Mouse (Mus musculus): ENCODE measurements around the gene Csmd2.

The Csmd2 gene

DNA sequence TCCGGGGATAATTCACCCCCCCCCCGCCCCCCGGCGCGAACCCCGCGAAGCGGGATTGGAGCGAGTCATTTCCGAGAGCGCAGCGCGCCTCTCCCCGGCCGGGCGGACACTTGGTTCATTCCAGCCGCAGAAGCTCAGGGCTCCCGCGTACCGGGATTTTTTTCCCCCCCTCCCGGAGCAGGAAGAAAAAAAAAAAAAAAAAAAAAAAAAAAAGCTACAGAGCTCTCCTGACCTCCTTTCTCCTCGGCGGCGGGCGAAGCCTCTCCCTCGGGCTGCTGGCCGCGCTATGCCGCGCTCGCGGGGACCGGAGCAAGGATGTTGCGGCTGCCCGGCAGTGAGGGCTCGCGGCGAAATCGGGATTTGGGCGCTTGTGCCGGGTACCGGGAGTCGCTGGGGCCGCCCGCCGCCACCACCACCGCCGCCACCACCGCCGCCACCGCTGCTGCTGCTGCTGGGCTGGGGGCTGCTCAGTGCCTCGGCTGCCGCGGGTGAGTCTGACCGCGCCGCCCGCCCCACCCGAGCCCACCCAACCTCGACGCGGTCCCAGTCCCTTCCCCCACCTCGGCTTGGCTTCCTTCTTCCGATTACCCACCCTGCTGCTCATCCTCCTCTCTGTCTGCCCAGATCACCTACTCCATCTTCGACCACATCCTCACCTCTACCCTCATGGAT lies at the start of gene Csmd2:
TSS of gene Csmd2 (plus strand) at position 74 of the 672 bp plus-strand sequence.
- no peak for DNase-seq (ENCODE audit: low read depth, low spot score)

DNA sequence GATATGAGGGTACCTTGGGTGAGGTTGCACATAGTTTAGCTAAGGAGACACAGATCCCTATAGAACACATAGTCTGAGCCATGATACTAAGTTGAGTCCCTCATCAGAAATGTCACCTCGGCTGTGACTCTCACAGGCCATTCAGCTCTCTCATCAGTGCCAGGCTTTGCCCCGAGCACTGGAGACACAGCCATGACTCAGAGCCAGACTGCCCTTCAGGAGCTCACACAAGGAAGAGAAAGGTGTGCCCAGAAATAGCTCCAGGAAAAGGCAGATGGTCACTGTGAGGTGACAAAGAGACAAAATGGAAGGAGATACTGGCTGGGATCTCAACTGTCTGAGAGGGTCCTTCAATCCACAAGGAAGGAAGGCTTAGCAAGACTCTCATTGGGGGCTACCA lies 40.0 kb upstream of the Csmd2 start:
- DNase-seq (ENCODE audit: low read depth, low spot score) = no peak

DNA sequence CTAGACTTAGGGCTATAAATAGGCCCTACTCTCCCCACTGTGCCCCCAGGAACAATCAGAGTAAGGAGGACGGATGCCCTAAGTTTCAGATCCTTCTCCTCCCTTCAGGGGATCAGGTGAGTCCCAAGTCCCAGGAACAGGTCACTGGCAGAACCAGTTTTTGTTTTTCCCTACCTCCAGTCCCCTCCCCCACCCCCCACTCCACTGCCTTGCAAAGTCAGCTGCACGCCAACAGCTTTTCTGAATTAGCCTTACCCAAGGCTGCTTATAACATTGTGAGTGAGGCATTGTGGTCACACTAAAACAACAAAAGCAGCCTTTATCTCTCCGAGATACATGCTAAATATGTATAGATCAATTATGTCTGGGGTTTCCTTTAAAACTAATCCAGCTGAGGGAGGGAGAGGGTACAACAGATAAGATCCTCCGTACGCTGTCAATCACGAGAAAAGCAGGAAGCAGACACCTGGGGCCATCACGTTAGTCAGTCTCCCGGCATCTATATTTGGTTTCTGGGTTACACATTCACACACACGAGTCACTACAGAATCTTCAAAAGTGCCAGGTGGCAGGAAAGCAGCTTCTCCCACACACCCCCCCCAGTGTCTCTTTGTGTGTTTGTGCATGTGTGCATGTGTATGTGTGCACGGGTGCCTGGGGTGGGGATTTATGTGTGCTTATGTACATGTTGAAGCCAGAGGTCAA lies 34.5 kb upstream of the Csmd2 start:
- no peak for DNase-seq (ENCODE audit: low read depth, low spot score)

DNA sequence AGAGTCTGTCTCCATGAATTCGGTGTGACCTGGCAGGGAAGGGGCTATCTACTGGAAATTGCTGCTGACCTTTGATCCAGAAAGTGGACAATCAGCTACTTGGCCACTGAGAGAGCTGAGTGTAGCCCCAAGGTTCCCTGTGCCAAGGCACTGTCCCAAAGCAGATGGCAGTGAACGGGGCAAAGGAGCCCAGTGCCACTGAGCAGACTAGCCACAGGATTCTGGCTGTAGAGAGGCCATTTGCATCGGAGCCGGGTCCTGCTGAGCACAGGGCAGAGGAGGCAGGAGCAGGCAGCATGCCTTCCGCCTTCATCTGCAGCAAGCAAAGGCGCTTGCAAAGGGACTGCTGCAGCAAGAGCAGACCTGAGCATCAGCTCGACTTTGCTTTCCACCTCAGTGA lies 18.6 kb upstream of the Csmd2 start:
- no peak for DNase-seq (ENCODE audit: low read depth, low spot score)

DNA sequence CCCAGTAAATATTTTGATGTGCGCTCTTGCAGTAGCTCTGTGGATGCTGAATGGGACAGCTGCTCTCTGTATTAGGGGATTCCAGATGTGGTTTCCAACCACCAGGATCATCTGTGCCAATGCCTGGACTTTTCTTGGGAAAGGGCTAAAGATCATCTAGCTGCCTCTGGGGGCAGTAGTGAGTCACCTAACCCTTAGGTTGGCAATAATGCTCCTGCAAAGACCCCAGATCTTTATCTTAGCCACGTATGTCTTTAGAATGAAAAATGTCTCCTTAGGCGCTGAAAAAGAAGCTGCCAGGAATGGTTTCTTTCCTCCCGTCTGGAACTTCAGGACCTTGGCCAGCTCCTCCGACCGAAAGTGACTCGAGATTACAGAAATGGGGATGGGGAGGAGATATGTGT lies 17.6 kb upstream of the Csmd2 start:
- no peak for DNase-seq (ENCODE audit: low read depth, low spot score)

DNA sequence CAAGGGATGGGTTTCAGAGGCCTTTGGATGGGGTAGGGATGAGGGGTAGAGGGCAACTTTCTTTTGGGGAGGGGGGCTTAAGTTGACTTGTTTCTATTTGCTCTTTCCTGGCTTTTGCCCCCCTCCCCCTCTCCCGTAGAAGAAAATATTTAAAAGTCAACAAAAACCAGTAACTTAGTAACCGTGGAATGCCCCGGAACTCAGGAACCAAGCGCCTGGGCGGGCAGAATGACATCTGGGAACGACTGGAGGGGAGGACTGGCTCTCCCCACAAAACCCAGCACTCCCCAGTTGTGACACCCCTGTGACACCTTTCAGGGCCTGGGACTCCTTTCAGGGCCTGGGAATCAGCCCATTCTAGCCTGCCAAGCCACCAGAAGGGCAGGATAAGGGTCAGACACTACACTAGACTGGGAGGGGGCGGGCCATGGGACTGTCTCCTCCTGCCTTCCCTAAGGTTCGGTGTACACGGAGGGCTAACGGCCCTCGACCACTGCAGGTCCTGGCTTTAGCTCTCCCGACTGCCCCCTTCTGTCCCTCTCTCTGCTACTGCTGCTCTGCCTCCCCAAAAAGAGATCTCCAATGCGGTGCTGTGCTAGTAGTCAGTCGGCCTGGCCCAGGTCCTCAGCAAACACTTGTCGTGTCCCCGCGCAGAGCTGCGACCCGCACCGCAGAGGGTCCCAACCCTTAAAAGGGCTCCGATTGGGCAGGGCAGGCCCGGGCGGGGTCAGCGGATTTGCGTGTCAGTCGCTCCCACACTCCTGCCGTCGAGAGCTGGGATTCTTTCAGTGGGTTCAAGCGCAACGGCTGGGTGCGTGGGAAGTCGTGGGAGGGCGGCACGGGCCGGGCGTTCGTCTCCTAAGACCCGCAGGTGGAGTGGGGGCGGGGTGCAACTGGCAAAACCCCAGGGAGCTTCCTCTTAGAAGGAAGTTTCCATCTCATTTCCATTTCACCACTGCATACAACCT lies 16.5 kb upstream of the Csmd2 start, which contains the start of gene CK137956:
TSS of gene CK137956 (minus strand) at position 51 of the 968 bp plus-strand sequence.
- DNase-seq (ENCODE audit: low read depth, low spot score) = no peak

DNA sequence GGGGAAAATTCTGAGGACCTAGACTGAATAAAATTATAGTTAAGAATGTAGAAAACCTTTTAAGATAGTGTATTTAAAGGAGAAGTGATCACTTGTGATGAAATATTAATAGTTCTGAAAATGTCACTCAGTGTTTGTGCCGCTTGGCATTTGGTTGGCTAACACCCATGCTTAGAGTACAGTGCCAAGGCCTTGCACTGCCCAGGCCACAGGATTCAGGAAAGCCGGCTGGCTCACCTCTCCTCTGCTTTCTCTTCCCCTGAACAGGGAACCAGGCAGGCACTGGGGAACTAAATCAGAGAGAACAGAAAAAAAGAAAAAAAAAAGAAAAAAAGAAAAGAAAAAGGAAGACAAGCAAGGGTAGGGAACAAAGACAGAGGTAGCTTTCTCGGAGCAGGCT lies 14.7 kb upstream of the Csmd2 start:
- DNase-seq (ENCODE audit: low read depth, low spot score) = no peak

DNA sequence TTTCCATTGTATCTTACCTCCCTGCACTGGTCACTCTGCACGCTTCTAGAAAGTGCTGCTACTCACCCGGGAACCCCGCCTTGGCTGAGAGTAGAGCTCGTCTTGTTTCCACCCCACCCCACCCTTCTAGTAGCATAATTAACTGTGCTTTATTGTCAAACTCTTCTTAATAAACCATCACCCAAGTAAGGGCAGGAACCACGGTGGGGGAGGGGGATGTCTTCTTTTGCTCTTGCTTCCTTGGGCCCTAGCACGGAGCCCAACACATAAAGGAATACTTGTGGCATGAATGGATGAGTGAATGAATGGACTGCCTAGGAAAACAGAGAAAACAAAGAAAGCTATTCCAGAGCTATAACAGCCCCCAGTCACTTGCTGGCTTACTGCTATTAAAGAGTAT lies 6.5 kb upstream of the Csmd2 start:
- DNase-seq (ENCODE audit: low read depth, low spot score) = no peak

DNA sequence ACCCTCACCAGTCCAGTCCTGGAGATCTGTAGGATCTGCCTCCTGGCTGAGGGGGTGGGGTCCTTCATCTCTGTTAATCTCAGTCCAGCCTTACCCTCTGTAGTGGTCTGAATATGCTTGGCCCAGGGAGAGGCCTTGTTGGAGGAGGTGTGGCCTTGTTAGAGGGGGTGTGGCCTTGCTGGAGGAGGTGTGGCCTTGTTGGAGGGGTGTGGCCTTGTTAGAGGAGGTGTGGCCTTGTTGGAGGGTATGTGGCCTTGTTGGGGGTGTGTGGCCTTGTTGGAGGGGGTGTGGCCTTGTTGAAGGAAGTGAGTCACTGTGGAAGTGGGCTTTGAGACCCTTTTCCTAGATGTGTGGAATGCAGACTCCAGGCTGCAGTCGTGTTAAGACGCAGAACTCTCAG lies 3.2 kb upstream of the Csmd2 start:
- no peak for DNase-seq (ENCODE audit: low read depth, low spot score)

DNA sequence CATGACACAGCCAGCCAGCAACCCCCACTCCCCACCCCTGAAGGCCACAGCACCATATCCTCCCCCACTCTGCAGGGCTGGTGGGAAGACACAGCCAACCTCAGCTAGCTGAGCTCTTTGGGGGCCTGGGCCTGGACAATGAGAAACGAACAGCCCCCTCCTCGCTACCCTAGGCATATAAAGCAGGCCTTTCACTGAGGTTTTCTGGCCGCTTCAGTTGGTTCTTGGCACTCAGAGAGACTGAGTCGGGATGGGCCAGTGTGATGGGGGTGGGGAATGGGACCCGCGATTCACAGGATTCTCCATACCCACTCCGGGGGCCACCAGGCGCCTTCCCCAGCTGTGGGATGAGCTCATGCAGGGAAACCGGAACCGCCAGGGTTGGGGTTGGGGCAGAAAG lies 1.8 kb upstream of the Csmd2 start:
- no peak for DNase-seq (ENCODE audit: low read depth, low spot score)

DNA sequence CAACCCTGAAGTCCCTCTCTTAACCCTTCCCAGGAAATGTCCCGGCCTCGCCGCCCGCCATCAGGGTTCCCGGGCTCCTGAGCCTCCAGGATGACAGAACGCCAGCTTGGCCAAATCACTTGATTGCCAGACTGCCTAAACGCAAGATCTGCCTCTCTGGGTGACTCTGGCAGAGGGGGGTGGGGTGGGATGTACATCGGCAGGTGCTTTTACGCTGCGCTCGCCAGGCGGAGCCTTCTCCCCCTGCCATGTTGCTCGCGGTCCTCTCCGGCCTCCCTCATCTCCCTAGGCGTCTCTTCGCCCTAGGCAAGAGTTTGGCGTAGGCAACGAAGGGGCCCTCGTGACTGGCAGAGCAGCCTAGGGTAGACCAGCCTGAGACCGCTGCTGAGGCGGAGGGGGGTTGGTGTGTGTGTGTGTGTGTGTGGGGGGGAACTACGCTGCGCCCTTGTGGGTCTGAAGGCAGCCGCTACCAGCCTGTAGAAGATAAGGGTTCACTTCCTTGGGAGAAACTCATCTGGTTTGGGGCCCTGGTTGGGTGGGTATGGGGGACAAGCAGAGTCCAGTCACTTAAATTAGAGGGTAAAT lies 1.1 kb upstream of the Csmd2 start:
- DNase-seq (ENCODE audit: low read depth, low spot score) = no peak

DNA sequence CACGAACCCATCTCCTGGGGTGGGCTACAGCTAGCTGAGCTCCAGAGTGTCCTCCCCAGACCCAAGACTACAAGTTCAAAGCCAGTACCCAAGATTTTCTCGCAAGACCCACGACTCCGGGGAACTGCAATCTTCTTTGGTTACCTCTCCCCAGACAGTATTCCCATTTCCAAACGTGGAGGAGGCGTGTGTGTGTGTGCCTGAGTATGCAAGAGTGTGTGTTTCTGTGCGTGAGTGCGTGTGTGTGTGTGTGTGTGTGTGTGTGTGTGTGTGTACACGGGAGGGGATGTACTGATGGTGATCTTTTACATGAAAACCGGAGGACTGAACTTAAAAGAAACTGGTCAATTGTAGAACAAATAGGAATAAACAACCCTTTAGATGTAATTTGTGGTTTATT lies 387 bp upstream of the Csmd2 start:
- DNase-seq (ENCODE audit: low read depth, low spot score) = no peak

DNA sequence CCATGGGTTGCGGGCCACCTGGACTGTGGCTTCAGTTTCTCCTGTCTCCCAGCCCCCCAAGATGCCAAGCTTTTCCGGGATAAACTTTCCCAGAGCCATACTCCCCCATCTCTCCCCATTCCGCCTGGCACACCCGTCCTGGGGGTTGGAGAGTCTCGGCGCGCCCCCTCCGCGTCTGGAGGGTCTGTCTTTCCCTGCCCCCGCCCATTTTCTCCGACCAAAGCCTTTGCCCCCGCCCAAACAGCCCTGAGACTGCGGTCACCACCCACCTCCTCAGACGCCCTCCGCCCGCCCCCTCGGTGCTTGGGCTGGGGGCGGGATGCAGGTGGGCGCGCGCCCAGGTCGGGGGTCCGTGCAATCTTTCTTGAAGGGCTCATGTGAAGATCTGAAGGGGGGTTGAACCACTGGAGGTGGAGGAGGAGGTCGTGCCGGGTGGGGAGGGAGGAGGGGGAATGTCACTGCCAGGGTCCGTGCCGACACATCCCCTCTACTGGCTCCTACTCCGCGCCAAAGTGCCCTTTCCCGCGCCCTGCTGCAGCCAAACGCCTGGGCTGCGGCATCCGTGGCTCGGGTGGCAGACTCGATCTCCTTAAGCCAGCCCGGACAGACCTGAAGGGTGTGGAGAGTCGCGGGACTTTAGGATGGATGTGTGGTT lies 996 bp downstream of the Csmd2 start:
- no peak for DNase-seq (ENCODE audit: low read depth, low spot score)

DNA sequence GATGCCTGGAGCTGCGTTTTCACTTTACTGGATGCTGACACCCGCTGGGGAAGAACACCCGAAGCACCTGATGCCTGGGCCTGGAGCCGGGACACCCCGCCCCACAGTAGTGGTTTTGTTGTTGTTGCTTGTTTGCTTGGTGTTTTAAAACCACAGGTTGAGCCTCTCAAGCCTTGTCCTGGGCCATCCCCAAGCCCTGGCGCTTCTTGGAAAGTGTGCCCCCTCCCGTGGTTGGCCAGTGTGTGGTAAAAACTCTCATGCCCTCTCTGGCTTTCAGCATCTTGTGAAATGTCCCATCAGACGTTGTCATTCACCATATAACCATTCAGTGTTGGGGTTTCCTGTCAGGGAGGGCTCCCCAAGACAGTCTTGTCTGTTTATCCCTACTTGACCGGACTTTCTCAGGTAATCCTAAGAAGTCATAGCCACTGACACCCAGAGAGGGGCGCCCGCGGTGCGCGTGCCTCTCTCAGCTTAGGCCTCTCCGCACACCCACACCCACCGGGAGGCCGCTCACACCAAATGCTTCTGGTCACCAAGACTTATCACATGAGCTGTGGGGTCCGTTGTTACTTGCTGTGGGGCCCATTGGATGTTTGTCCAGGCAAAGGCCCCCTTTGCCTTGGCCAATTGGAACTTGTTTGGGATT lies 1.8 kb downstream of the Csmd2 start:
- no peak for DNase-seq (ENCODE audit: low read depth, low spot score)

DNA sequence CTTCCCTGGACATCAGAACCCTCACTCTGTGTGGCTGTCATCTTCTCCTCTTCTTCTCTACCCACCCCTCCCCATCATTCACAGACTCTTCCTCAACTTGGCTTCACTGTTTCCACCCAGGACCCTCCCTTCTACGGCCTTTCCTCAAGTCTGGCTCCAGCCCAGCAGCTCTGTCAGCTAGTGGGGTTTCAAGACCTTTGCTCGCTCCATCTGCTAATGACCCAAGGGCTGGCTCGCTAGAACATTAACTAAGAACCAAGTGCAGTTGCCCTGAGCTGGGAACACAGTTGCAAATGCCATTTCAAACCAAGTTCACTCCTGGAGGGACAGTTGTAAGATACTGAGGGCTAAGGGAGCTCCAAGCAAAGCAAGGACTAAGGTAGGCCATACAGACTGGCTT lies 11.6 kb downstream of the Csmd2 start:
- no peak for DNase-seq (ENCODE audit: low read depth, low spot score)

DNA sequence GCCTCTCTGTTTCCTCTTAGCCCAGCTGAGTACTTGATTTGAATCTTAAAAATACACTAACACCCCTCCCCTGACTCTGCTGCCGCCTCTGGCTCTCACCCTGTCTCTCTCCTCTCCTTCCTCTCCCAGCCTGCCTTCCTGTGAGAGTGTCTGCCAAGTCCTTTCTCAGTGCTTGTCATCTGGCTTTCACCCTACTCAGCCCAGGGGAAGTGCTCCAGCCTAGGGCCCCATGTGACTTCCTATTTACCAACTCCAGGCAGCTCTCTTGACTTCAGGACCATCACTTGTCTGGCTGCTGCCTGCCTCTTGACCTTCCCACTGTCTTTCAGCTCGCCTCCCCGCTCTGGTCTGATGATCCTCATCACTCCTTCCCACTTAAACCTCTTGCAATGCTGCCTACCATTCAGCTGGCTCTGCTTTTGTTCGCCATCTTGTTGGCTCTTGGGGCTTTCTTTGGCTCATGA lies 15.0 kb downstream of the Csmd2 start:
- no peak for DNase-seq (ENCODE audit: low read depth, low spot score)

DNA sequence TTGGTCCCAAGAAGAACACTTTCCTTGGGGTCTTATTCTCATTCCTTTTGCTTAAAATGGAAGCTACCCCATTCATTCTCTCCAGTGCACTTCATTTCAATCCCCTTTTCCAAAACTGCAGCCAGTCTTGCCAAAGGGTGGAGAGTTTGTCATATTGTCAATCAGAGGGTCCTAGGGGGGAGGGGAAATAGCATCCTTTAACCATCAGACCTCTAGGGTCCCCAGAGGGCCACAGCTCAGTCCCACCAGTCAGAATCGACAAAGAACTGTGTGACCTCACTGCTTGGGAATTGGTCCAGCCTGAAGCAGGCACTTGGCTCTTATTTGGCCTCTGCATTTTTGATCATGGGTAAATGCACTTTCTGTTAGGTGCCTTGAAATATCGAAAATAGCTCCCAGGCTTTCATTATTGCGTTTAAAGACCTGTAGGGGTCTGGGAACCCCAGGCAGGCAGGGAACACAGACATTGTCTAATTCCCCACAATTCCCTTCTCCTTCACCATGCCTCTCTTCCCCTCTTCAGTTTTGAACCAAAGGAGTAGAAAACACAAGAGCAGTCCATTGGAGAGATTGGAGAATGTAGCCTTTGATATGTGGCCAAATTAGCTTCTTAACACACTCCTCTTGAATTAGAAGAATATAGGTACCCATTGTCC lies 17.3 kb downstream of the Csmd2 start:
- DNase-seq (ENCODE audit: low read depth, low spot score) = no peak

DNA sequence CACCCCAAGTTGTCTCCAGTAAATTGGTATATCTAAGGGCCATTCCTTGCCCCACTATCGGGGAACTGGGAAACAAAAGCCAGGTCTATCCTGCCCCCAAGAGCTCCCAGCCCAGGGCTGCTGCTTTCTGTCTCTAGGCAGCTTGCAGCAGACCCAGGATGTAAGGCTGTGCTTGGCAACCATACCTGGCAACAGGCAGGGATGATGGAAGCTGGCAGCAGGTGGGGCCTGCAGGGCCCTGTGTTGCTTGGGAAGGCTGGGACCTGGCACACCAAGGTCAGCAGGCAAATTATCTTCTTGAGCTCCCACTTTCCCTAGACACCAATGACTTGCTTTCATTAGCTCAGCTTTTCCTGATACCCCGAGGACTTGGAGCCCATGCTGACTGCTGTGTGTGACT lies 31.8 kb downstream of the Csmd2 start:
- no peak for DNase-seq (ENCODE audit: low read depth, low spot score)

DNA sequence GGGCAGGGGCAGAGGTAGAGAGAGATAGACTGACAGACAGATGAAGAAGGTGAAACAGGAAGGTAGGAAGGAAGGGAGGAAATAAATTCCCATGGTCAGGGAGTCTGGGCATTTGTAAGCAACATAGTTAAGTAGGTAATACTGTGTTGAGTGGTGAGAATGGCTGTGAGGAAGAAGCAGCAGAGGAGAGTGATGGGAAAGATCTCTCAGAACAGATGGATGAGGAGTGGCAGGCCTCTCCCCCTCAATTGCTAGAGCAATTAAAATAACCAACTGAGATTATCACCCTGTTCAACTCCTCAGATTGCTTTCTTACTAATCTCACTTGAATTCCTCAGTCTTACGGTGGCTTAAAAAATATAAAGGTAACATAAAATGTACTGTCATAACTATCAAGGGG lies 40.6 kb downstream of the Csmd2 start:
- no peak for DNase-seq (ENCODE audit: low read depth, low spot score)

DNA sequence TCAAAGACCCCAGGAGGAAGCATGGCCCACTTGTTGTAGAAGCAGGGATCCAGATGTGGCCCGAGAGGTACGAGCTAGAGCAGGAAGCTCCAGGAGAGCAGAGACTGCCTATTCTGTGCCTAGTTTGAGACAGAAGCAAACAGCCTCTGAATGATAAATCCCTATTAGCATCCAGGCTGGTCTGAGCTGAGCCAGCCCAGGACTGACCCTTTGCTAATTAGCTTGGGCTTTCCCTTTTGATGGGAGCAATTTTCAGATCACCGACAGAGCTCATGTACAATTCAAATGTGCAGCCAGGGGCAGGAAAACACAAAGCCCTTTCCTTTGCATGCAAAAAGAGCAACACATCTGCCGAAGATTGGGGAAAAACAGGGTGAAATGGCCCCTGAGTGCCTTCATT lies 54.2 kb downstream of the Csmd2 start:
- DNase-seq (ENCODE audit: low read depth, low spot score) = no peak

Data from c-Kit-negative CD71-positive TER-119-positive erythroid progenitor cells, embryonic 14.5 days (primary cell).